Mouse (Mus musculus): ENCODE measurements around the gene Fars2. TPM values are rescaled to one million over a fixed set of nuclear protein-coding genes. Genes with fewer than 3 reads are reported as not detected.

Gene Fars2
- total and polyA plus RNA-seq, 2 experiments from 2014 or later, result 21.5 to 34.6 TPM

- no peaks in the 10 kb centered on the region for H3K36me3 ChIP-seq (ENCODE audit: insufficient read depth, low read length)
- WGBS, result 42% methylated on average over 7 of the region's 7 CpGs
- H3K9me3 ChIP-seq (ENCODE audit: low read length), result no peaks in the 10 kb centered on the region; the same call in 1 of the 2 replicates
- peak overlapping the region; percentile 46 for H3K4me3 ChIP-seq (ENCODE audit: low read length)
- H3K27ac ChIP-seq, result peak overlapping the region; percentile 69
- peak; percentile 31 for ATAC-seq
- H3K9ac ChIP-seq (replicated peaks; ENCODE audit: low read length), result no peak overlapping the region
- TF ChIP-seq CTCF (IDR thresholded peaks at IDR 0.05; ENCODE audit: low read depth), result no peak
- DNase-seq (ENCODE audit: low spot score), result no peak
- peak overlapping the region; percentile 59 for H3K4me2 ChIP-seq (ENCODE audit: low read depth, low read length)
- peaks cover 10% of the 10 kb centered on the region for H3K4me1 ChIP-seq (ENCODE audit: insufficient read depth, low read length)
- no peaks in the 10 kb centered on the region for H3K27me3 ChIP-seq (ENCODE audit: insufficient read depth, low read length)
These were observed 460.8 kb downstream of the Fars2 start for GRCm38 (mm10) chr13:36577916-36578568.

GRCm38 (mm10) chr13:36578569-36579333 is 461.5 kb downstream of the Fars2 start:
- peak; percentile 49 for TF ChIP-seq CTCF (IDR thresholded peaks at IDR 0.05; ENCODE audit: low read depth)
- WGBS, result 2% methylated on average over 39 of the region's 41 CpGs
- ATAC-seq (peak; percentile 98), DNase-seq (ENCODE audit: low spot score) (peak; percentile 94)
- no peaks in the 10 kb centered on the region; the same call in 1 of the 2 replicates for H3K9me3 ChIP-seq (ENCODE audit: low read length)
- H3K9ac ChIP-seq (replicated peaks; ENCODE audit: low read length), result peak overlapping the region; percentile 52
- no peaks in the 10 kb centered on the region for H3K36me3 ChIP-seq (ENCODE audit: insufficient read depth, low read length)
- H3K27ac ChIP-seq, result peak overlapping the region; percentile 84
- peak overlapping the region; percentile 59 for H3K4me2 ChIP-seq (ENCODE audit: low read depth, low read length)
- peak overlapping the region; percentile 46 for H3K4me3 ChIP-seq (ENCODE audit: low read length)
- H3K4me1 ChIP-seq (ENCODE audit: insufficient read depth, low read length), result peaks cover 12% of the 10 kb centered on the region
- H3K27me3 ChIP-seq (ENCODE audit: insufficient read depth, low read length), result no peaks in the 10 kb centered on the region

GRCm38 (mm10) chr13:36582406-36583070 is 465.3 kb downstream of the Fars2 start:
- TF ChIP-seq CTCF (IDR thresholded peaks at IDR 0.05; ENCODE audit: low read depth), result peak; percentile 17; the same call in 1 of the 2 replicates
- H3K4me2 ChIP-seq (ENCODE audit: low read depth, low read length), result no peak overlapping the region; the same call in 1 of the 2 replicates
- no peak overlapping the region for H3K9ac ChIP-seq (replicated peaks; ENCODE audit: low read length)
- ATAC-seq (no peak), DNase-seq (ENCODE audit: low spot score) (peak; percentile 50)
- H3K4me3 ChIP-seq (ENCODE audit: low read length), result no peak overlapping the region
- no peak overlapping the region for H3K27ac ChIP-seq
- H3K27me3 ChIP-seq (ENCODE audit: insufficient read depth, low read length), result no peaks in the 10 kb centered on the region
- H3K36me3 ChIP-seq (ENCODE audit: insufficient read depth, low read length), result no peaks in the 10 kb centered on the region
- H3K4me1 ChIP-seq (ENCODE audit: insufficient read depth, low read length), result peaks cover 15% of the 10 kb centered on the region
- no peaks in the 10 kb centered on the region for H3K9me3 ChIP-seq (ENCODE audit: low read length)
- WGBS, result 10% methylated on average over 10 of the region's 10 CpGs

- H3K4me2 ChIP-seq (ENCODE audit: low read depth, low read length), result no peak overlapping the region
- peaks cover 15% of the 10 kb centered on the region for H3K4me1 ChIP-seq (ENCODE audit: insufficient read depth, low read length)
- H3K36me3 ChIP-seq (ENCODE audit: insufficient read depth, low read length), result no peaks in the 10 kb centered on the region
- peak overlapping the region; percentile 58 for H3K27ac ChIP-seq
- H3K9ac ChIP-seq (replicated peaks; ENCODE audit: low read length), result no peak overlapping the region
- ATAC-seq (peak; percentile 30), DNase-seq (ENCODE audit: low spot score) (peak; percentile 53)
- no peaks in the 10 kb centered on the region for H3K27me3 ChIP-seq (ENCODE audit: insufficient read depth, low read length)
- no peak overlapping the region for H3K4me3 ChIP-seq (ENCODE audit: low read length)
- H3K9me3 ChIP-seq (ENCODE audit: low read length), result no peaks in the 10 kb centered on the region
- no peak for TF ChIP-seq CTCF (IDR thresholded peaks at IDR 0.05; ENCODE audit: low read depth)
- 26% methylated on average over 14 of the region's 16 CpGs for WGBS
These were observed 466.4 kb downstream of the Fars2 start for GRCm38 (mm10) chr13:36583481-36584151.

GRCm38 (mm10) chr13:36584197-36584596 is 467.0 kb downstream of the Fars2 start:
- H3K4me2 ChIP-seq (ENCODE audit: low read depth, low read length), result no peak overlapping the region
- no peaks in the 10 kb centered on the region for H3K27me3 ChIP-seq (ENCODE audit: insufficient read depth, low read length)
- H3K4me3 ChIP-seq (ENCODE audit: low read length), result no peak overlapping the region
- no peaks in the 10 kb centered on the region for H3K36me3 ChIP-seq (ENCODE audit: insufficient read depth, low read length)
- DNase-seq (ENCODE audit: low spot score), result no peak
- H3K9me3 ChIP-seq (ENCODE audit: low read length), result no peaks in the 10 kb centered on the region
- WGBS, result 63% methylated on average over 7 of the region's 7 CpGs
- no peak for TF ChIP-seq CTCF (IDR thresholded peaks at IDR 0.05; ENCODE audit: low read depth)
- peaks cover 15% of the 10 kb centered on the region for H3K4me1 ChIP-seq (ENCODE audit: insufficient read depth, low read length)
- H3K27ac ChIP-seq, result 0 out of 2 replicates have a peak overlapping the region, but pooled peaks have one; percentile 58
- peak; percentile 27; the same call in 1 of the 2 replicates for ATAC-seq
- H3K9ac ChIP-seq (replicated peaks; ENCODE audit: low read length), result no peak overlapping the region

- H3K4me1 ChIP-seq (ENCODE audit: insufficient read depth, low read length), result no peaks in the 10 kb centered on the region
- TF ChIP-seq CTCF (IDR thresholded peaks at IDR 0.05; ENCODE audit: low read depth), result no peak
- H3K9ac ChIP-seq (replicated peaks; ENCODE audit: low read length), result no peak overlapping the region
- H3K9me3 ChIP-seq (ENCODE audit: low read length), result no peaks in the 10 kb centered on the region
- H3K27ac ChIP-seq, result no peak overlapping the region
- H3K27me3 ChIP-seq (ENCODE audit: insufficient read depth, low read length), result no peaks in the 10 kb centered on the region
- 63% methylated on average over 4 of the region's 4 CpGs for WGBS
- H3K4me2 ChIP-seq (ENCODE audit: low read depth, low read length), result no peak overlapping the region
- no peak for DNase-seq (ENCODE audit: low spot score)
- ATAC-seq, result no peak
- no peaks in the 10 kb centered on the region for H3K36me3 ChIP-seq (ENCODE audit: insufficient read depth, low read length)
- no peak overlapping the region for H3K4me3 ChIP-seq (ENCODE audit: low read length)
These were observed 471.9 kb downstream of the Fars2 start for GRCm38 (mm10) chr13:36589092-36589491.

Measured in hindbrain, postnatal 0 days (tissue).